Mouse (Mus musculus) MEL (cell line): ENCODE results near the gene Gm20388. TPM values are rescaled to one million over a fixed set of nuclear protein-coding genes. Genes with fewer than 3 reads are reported as not detected.

Experiments used
- DNase-seq: peaks from one replicate; pipeline ENCODE4 v3.0.0; 2011; ENCODE audit warnings: low read depth, low spot score
- H3K27ac ChIP-seq: 2 replicates; pipeline ENCODE4 v1.5.1; 2012; ENCODE audit warnings: low read depth, mild to moderate bottlenecking, control low read depth, low read length, moderate library complexity; ENCODE audit not compliant: control insufficient read depth
- H3K27me3 ChIP-seq, 2 experiments: fragments of 150-350 bp in 1 of 2; sonication (generic) in 1 of 2; 2 replicates each; pipeline ENCODE4 v1.6.1; 2012; ENCODE audit warnings: low read length in 2 of 2, mild to moderate bottlenecking in 2 of 2, improper control_type of control experiment in 1 of 2, moderate library complexity in 1 of 2; ENCODE audit not compliant: insufficient read depth in 2 of 2, control insufficient read depth in 1 of 2
- H3K36me3 ChIP-seq, 2 experiments: 2 replicates each; pipeline ENCODE4 v1.6.1; 2012 to 2014; ENCODE audit warnings: low read length in 2 of 2, improper control_type of control experiment in 1 of 2, inconsistent platforms in 1 of 2, mild to moderate bottlenecking in 1 of 2; ENCODE audit not compliant: insufficient read depth in 2 of 2, control insufficient read depth in 1 of 2
- H3K4me1 ChIP-seq, 2 experiments: fragments of 150-350 bp in 1 of 2; sonication (generic) in 1 of 2; 2 replicates each; pipeline ENCODE4 v1.6.1; 2012; ENCODE audit warnings: low read length in 2 of 2, improper control_type of control experiment in 1 of 2, mild to moderate bottlenecking in 1 of 2; ENCODE audit not compliant: insufficient read depth in 2 of 2, control insufficient read depth in 1 of 2
- H3K4me3 ChIP-seq, 2 experiments: fragments of 150-350 bp in 1 of 2; sonication (generic) in 1 of 2; 2 replicates each; pipeline ENCODE4 v1.5.1; 2012; ENCODE audit warnings: low read depth in 2 of 2, low read length in 2 of 2, mild to moderate bottlenecking in 2 of 2, moderate library complexity in 2 of 2, control low read depth in 1 of 2, improper control_type of control experiment in 1 of 2; ENCODE audit not compliant: control insufficient read depth in 1 of 2, insufficient read depth in 1 of 2
- H3K79me2 ChIP-seq: 2 replicates; pipeline ENCODE4 v1.6.1; 2012; ENCODE audit warnings: mild to moderate bottlenecking, low read length, moderate library complexity; ENCODE audit not compliant: control insufficient read depth, poor library complexity, insufficient read depth
- H3K9ac ChIP-seq: 2 replicates; pipeline ENCODE4 v1.6.1; 2012; ENCODE audit warnings: low read depth, mild to moderate bottlenecking, control low read depth, low read length, moderate library complexity; ENCODE audit not compliant: control insufficient read depth, poor library complexity, severe bottlenecking
- H3K9me3 ChIP-seq: fragments of 150-350 bp; sonication (generic); replicated peaks from 2 replicates; pipeline ENCODE4 v1.6.1; 2012; ENCODE audit warnings: mild to moderate bottlenecking, low read length, improper control_type of control experiment, moderate library complexity; ENCODE audit not compliant: insufficient read depth
- CHD2 ChIP-seq: IDR thresholded peaks from 2 replicates; pipeline ENCODE4 v1.6.1; 2011; ENCODE audit warnings: low read length, improper control_type of control experiment
- CTCF ChIP-seq, 3 experiments: IDR thresholded peaks in 2 of 3; conservative IDR thresholded peaks in 1 of 3; 2 replicates each; pipeline ENCODE4 v1.5.1; 2011 to 2012; ENCODE audit warnings: low read length in 3 of 3, low read depth in 2 of 3, mild to moderate bottlenecking in 2 of 3, improper control_type of control experiment in 1 of 3, inconsistent platforms in 1 of 3, mixed read lengths in 1 of 3, moderate library complexity in 1 of 3; ENCODE audit not compliant: control insufficient read depth in 1 of 3, insufficient read depth in 1 of 3, poor library complexity in 1 of 3, severe bottlenecking in 1 of 3
- E2F4 ChIP-seq: IDR thresholded peaks from 2 replicates; pipeline ENCODE4 v1.6.1; 2011; ENCODE audit warnings: low read depth, low read length, improper control_type of control experiment, borderline replicate concordance
- ELF1 ChIP-seq: IDR thresholded peaks from 2 replicates; pipeline ENCODE4 v1.6.1; 2014; ENCODE audit warnings: low read depth, mild to moderate bottlenecking, inconsistent platforms, low read length, improper control_type of control experiment, moderate library complexity
- EP300 ChIP-seq, 2 experiments: IDR thresholded peaks; 2 replicates each; pipeline ENCODE4 v1.6.1; 2011; ENCODE audit warnings: improper control_type of control experiment in 2 of 2, low read length in 2 of 2, low read depth in 1 of 2, mild to moderate bottlenecking in 1 of 2
- ETS1 ChIP-seq: IDR thresholded peaks from 2 replicates; pipeline ENCODE4 v1.6.1; 2012; ENCODE audit warnings: low read depth, mild to moderate bottlenecking, inconsistent platforms, low read length, improper control_type of control experiment, moderate library complexity
- GATA1 ChIP-seq: IDR thresholded peaks from 2 replicates; pipeline ENCODE4 v1.6.1; 2011; ENCODE audit warnings: low read depth, low read length, improper control_type of control experiment
- KAT2A ChIP-seq: conservative IDR thresholded peaks from 2 replicates; pipeline ENCODE4 v1.6.1; 2012; ENCODE audit warnings: low read depth, low read length, improper control_type of control experiment, inconsistent platforms
- MAFK ChIP-seq: IDR thresholded peaks from 2 replicates; pipeline ENCODE4 v1.6.1; 2011; ENCODE audit warnings: low read depth, mild to moderate bottlenecking, low read length, improper control_type of control experiment, borderline replicate concordance
- MAX ChIP-seq: IDR thresholded peaks from 2 replicates; pipeline ENCODE4 v1.6.1; 2011; ENCODE audit warnings: low read length, improper control_type of control experiment
- MEF2A ChIP-seq: IDR thresholded peaks from 2 replicates; pipeline ENCODE4 v1.6.1; 2014; ENCODE audit warnings: low read depth, mild to moderate bottlenecking, inconsistent platforms, low read length, improper control_type of control experiment; ENCODE audit not compliant: poor library complexity, insufficient replicate concordance, severe bottlenecking; ENCODE audit errors: extremely low read depth
- MXI1 ChIP-seq: IDR thresholded peaks from 2 replicates; pipeline ENCODE4 v1.6.1; 2011; ENCODE audit warnings: mild to moderate bottlenecking, low read depth, low read length, improper control_type of control experiment
- NRF1 ChIP-seq: IDR thresholded peaks from 2 replicates; pipeline ENCODE4 v1.6.1; 2014; ENCODE audit warnings: low read depth, mild to moderate bottlenecking, inconsistent platforms, low read length, improper control_type of control experiment, moderate library complexity; ENCODE audit not compliant: poor library complexity, insufficient read depth, severe bottlenecking
- POLR2A ChIP-seq, 2 experiments: IDR thresholded peaks; 2 replicates each; pipeline ENCODE4 v1.6.1; 2011 to 2012; ENCODE audit warnings: low read length in 2 of 2, mild to moderate bottlenecking in 2 of 2, control low read depth in 1 of 2, improper control_type of control experiment in 1 of 2, low read depth in 1 of 2, moderate library complexity in 1 of 2; ENCODE audit not compliant: control insufficient read depth in 1 of 2, insufficient read depth in 1 of 2, poor library complexity in 1 of 2
- POLR2AphosphoS2 ChIP-seq: IDR thresholded peaks from 2 replicates; pipeline ENCODE4 v1.6.1; 2011; ENCODE audit warnings: low read length, improper control_type of control experiment
- RAD21 ChIP-seq: IDR thresholded peaks from 2 replicates; pipeline ENCODE4 v1.6.1; 2011; ENCODE audit warnings: mild to moderate bottlenecking, low read depth, low read length, improper control_type of control experiment
- RCOR1 ChIP-seq: IDR thresholded peaks from 2 replicates; pipeline ENCODE4 v1.6.1; 2012; ENCODE audit warnings: low read depth, mild to moderate bottlenecking, inconsistent platforms, low read length, improper control_type of control experiment
- SMC3 ChIP-seq: IDR thresholded peaks from 2 replicates; pipeline ENCODE4 v1.6.1; 2011; ENCODE audit warnings: low read depth, low read length, improper control_type of control experiment
- TBP ChIP-seq: IDR thresholded peaks from 2 replicates; pipeline ENCODE4 v1.8.0; 2011; ENCODE audit warnings: low read depth, low read length, improper control_type of control experiment
- TCF12 ChIP-seq: IDR thresholded peaks from 2 replicates; pipeline ENCODE4 v1.6.1; 2014; ENCODE audit warnings: low read depth, mild to moderate bottlenecking, inconsistent platforms, low read length, improper control_type of control experiment, moderate library complexity
- USF1 ChIP-seq: IDR thresholded peaks from 2 replicates; pipeline ENCODE4 v1.6.1; 2014; ENCODE audit warnings: low read depth, mild to moderate bottlenecking, inconsistent platforms, low read length, improper control_type of control experiment, moderate library complexity
- USF2 ChIP-seq, 2 experiments: IDR thresholded peaks; 2 replicates each; pipeline ENCODE4 v1.6.1; 2011 to 2012; ENCODE audit warnings: improper control_type of control experiment in 2 of 2, low read length in 2 of 2, borderline replicate concordance in 1 of 2, inconsistent platforms in 1 of 2, low read depth in 1 of 2, mild to moderate bottlenecking in 1 of 2; ENCODE audit not compliant: insufficient read depth in 1 of 2
- ZKSCAN1 ChIP-seq: IDR thresholded peaks from 2 replicates; pipeline ENCODE4 v1.6.1; 2012; ENCODE audit warnings: low read depth, mild to moderate bottlenecking, inconsistent platforms, low read length, improper control_type of control experiment, moderate library complexity
- ZNF384 ChIP-seq: IDR thresholded peaks from 2 replicates; pipeline ENCODE4 v1.6.1; 2012; ENCODE audit warnings: low read depth, mild to moderate bottlenecking, inconsistent platforms, low read length, improper control_type of control experiment
- polyA plus RNA-seq, 2 experiments: library from polyadenylated mRNA; stranded (reverse) in 1 of 2; unstranded in 1 of 2; fragments of >175 nt in 1 of 2; fragments of >200 nt in 1 of 2; gene quantifications; 2 replicates each; pipeline versions ENCODE4 v1.2.1 to v1.2.4; 2012; ENCODE audit warnings: low replicate concordance in 2 of 2, low read depth in 1 of 2; ENCODE audit not compliant: insufficient read length in 2 of 2, insufficient read depth in 1 of 2, missing spikeins in 1 of 2
- total RNA-seq: library from RNA; depleted of rRNA; stranded (reverse); fragments of 300-350 nt; gene quantifications from 2 replicates; pipeline ENCODE4 v1.2.3, GENCODE M21; 2012

Gene Gm20388
- total and polyA plus RNA-seq, 3 experiments: 11.1 to 17.8 TPM; not detected in 1

GRCm38 (mm10) chr8:121943057-121943540 lies 2032.5 kb downstream of the Gm20388 start:
- Histone ChIP-seq H3K27me3 (no peaks in the 10 kb centered on the region), H3K9me3 (no peaks in the 10 kb centered on the region), H3K36me3 (peaks cover 0 to 5% of the 10 kb centered on the region in 2 experiments; a peak in 1 of 4 replicates), H3K9ac (no peak overlapping the region), H3K4me1 (peaks cover 0 to 11% of the 10 kb centered on the region in 2 experiments; a peak in 3 of 4 replicates), H3K79me2 (peaks cover 1% of the 10 kb centered on the region; the same call in 1 of the 2 replicates), H3K27ac (no peak overlapping the region), H3K4me3 (no peak overlapping the region)
- TF ChIP-seq ZNF384: no peak
- TF ChIP-seq MAX: no peak
- TF ChIP-seq TBP: no peak
- TF ChIP-seq RCOR1: no peak
- TF ChIP-seq MEF2A: no peak
- no peak for TF ChIP-seq NRF1
- no peak for TF ChIP-seq CHD2
- no peak for TF ChIP-seq E2F4
- TF ChIP-seq EP300 (IDR thresholded peaks at IDR 0.05; ENCODE audit: low read depth in 1 of 2, low read length in 2 of 2): no peak
- TF ChIP-seq TCF12: no peak
- TF ChIP-seq SMC3: no peak
- TF ChIP-seq RAD21: no peak
- no peak for TF ChIP-seq GATA1
- TF ChIP-seq ETS1: no peak
- TF ChIP-seq POLR2AphosphoS2: no peak
- TF ChIP-seq MAFK: no peak
- TF ChIP-seq MXI1: no peak
- TF ChIP-seq USF2 (IDR thresholded peaks at IDR 0.05; ENCODE audit: borderline replicate concordance in 1 of 2, insufficient read depth in 1 of 2, low read depth in 1 of 2, low read length in 2 of 2): no peak
- TF ChIP-seq POLR2A (IDR thresholded peaks at IDR 0.05; ENCODE audit: control insufficient read depth in 1 of 2, insufficient read depth in 1 of 2, low read depth in 1 of 2, low read length in 2 of 2, poor library complexity in 1 of 2): no peak
- TF ChIP-seq KAT2A: no peak
- no peak for DNase-seq

GRCm38 (mm10) chr8:121943716-121944115 lies 2033.1 kb downstream of the Gm20388 start:
- no peak for TF ChIP-seq GATA1
- TF ChIP-seq ELF1: no peak
- no peak for TF ChIP-seq SMC3
- no peak for TF ChIP-seq MAFK
- no peak for TF ChIP-seq CTCF (IDR thresholded peaks at IDR 0.05 in 2 of 3, conservative IDR thresholded peaks at IDR 0.05 in 1 of 3; ENCODE audit: control insufficient read depth in 1 of 3, insufficient read depth in 1 of 3, low read depth in 2 of 3, low read length in 3 of 3, poor library complexity in 1 of 3, severe bottlenecking in 1 of 3)
- no peak for TF ChIP-seq USF1
- TF ChIP-seq RCOR1: no peak
- no peak for TF ChIP-seq NRF1
- no peak for TF ChIP-seq MAX
- TF ChIP-seq ZKSCAN1: no peak
- TF ChIP-seq ZNF384: no peak
- no peak for TF ChIP-seq CHD2
- no peak overlapping the region for H3K9ac ChIP-seq
- no peak overlapping the region for H3K4me3 ChIP-seq
- H3K27ac ChIP-seq: no peak overlapping the region
- H3K36me3 ChIP-seq: peaks cover 0 to 5% of the 10 kb centered on the region in 2 experiments; a peak in 1 of 4 replicates
- H3K4me1 ChIP-seq: peaks cover 0 to 13% of the 10 kb centered on the region in 2 experiments; a peak in 3 of 4 replicates
- no peaks in the 10 kb centered on the region for H3K9me3 ChIP-seq
- no peaks in the 10 kb centered on the region for H3K27me3 ChIP-seq
- no peak for DNase-seq
- peaks cover 1% of the 10 kb centered on the region; the same call in 1 of the 2 replicates for H3K79me2 ChIP-seq
